Mouse (Mus musculus) embryonic facial prominence, embryonic 12.5 days (tissue): ENCODE data around the gene Msl1. TPM values are rescaled to one million over a fixed set of nuclear protein-coding genes. Genes with fewer than 3 reads are reported as not detected.

Source experiments
- ATAC-seq: fragments of 200-750 bp; cut with Nextera tagmentation; 2 replicates; pipeline ENCODE4 v1.8.0; 2017; ENCODE audit not compliant: insufficient number of reproducible peaks, insufficient read depth, low FRiP score, low TSS enrichment
- H3K27ac ChIP-seq: fragments of 300-500 bp; sonication (generic); 2 replicates; pipeline ENCODE4 v1.5.1; 2016; ENCODE audit warnings: mild to moderate bottlenecking
- H3K27me3 ChIP-seq: fragments of 300-500 bp; sonication (generic); 2 replicates; pipeline ENCODE4 v1.6.1; 2016; ENCODE audit warnings: mild to moderate bottlenecking, moderate library complexity
- H3K36me3 ChIP-seq: fragments of 300-500 bp; sonication (generic); 2 replicates; pipeline ENCODE4 v1.6.1; 2016; ENCODE audit warnings: mild to moderate bottlenecking
- H3K4me1 ChIP-seq: fragments of 300-500 bp; sonication (generic); 2 replicates; pipeline ENCODE4 v1.6.1; 2016
- H3K4me2 ChIP-seq: fragments of 300-500 bp; sonication (generic); replicated peaks from 2 replicates; pipeline ENCODE4 v1.6.1; 2016; ENCODE audit warnings: mild to moderate bottlenecking, moderate library complexity
- H3K4me3 ChIP-seq: fragments of 300-500 bp; sonication (generic); 2 replicates; pipeline ENCODE4 v1.5.1; 2016; ENCODE audit warnings: mild to moderate bottlenecking
- H3K9ac ChIP-seq: fragments of 300-500 bp; sonication (generic); 2 replicates; pipeline ENCODE4 v1.6.1; 2016; ENCODE audit warnings: mild to moderate bottlenecking, moderate library complexity
- H3K9me3 ChIP-seq: fragments of 300-500 bp; sonication (generic); 2 replicates; pipeline ENCODE4 v1.6.1; 2016; ENCODE audit warnings: mild to moderate bottlenecking, moderate library complexity
- WGBS: fragments of 180-500 bp; shearing (Covaris S2); methylation state at CpG from one replicate; pipeline ENCODE4 v1.1.7; 2016; 5-methylcytosine and 5-hydroxymethylcytosine counted together
- polyA plus RNA-seq: library from polyadenylated mRNA; unstranded; fragments of >200 nt; fragmentation: Nextera tagmentation; extraction: Ambion mirVana; gene quantifications from 2 replicates; pipeline ENCODE4 v1.2.1, GENCODE M21; 2016

The Msl1 gene
- polyA plus RNA-seq, 1 experiment from 2014 or later = 35.6 TPM

DNA sequence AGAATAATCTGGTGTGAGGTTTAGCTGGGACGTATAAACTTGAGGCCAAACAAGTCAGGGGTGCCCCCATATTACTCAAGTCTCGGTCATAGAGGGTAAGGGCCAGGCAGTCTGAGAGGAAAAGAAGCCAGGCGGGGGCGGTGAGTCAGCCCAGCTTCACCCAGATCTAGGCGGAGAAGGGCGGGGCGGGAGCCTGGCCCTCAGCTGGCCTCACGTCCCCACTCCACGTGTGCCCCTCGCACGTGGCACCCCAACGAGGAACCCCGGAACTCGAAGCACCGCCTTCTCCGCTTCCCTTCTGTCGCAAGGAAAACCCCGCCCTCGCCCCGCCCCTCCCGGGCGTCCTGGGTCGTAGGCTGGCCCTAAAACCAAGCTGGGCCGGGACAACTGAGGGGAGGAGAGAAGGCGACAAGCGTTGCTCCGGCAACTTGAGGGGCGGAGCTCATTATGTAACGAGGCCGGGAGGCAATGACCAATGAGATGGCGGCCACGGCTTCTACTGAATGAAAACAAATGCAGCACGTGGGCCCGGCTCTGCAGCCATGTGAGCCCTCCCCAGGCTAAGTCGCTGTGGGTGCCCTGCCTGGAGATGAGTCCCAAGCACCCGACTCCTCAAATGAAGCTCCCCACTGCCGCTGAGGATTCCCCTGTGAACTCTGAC lies 21.6 kb upstream of the Msl1 start:
- H3K4me3 ChIP-seq = peak overlapping the region; percentile 31
- ATAC-seq = peak; percentile 72
- no peak overlapping the region for H3K27ac ChIP-seq
- no peak overlapping the region for H3K9ac ChIP-seq
- peaks cover 45% of the 10 kb centered on the region for H3K4me1 ChIP-seq
- peak overlapping the region; percentile 56 for H3K4me2 ChIP-seq
- H3K27me3 ChIP-seq = no peaks in the 10 kb centered on the region
- peaks cover 14% of the 10 kb centered on the region; the same call in 1 of the 2 replicates for H3K36me3 ChIP-seq
- WGBS = 2% methylated on average over 35 of the region's 37 CpGs
- no peaks in the 10 kb centered on the region for H3K9me3 ChIP-seq

DNA sequence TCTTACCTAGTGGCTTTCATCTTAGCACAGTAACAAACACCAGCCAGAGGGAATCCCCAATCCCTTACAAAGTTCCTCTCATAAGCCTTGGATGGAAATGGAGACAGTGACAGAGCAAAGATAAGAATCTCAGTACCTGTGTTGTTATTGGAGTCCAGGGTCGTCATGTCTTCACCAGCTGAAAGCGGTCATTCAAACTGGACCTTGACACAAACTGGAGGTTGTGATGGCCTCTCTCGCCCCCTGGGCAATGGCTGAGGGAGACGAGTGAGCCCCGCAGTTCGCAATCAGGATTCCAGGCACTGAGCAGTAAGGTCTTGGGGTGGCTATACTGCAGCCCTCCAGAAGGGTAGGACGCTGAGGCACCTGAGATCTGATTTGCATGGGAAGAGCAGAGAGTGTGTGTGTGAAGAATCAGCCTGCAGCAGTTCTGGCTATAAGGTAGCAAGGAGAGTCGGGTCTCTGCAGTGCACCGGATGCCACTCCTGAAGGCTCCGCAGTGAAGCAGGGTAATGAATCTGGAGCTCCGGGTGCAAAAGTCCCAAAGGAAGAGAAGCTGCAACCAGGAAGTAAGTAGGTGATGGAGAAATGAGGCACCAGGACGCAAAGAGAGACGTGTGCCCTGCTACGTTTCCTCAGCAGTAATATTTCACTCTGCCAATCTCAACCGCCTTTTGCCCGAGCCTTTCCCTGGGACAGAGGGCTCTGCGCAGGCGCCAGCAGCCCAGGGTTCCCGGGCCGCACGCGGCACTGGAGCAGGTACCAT lies 20.6 kb upstream of the Msl1 start, which contains the start of gene Nr1d1:
Gene Nr1d1, minus strand, starts transcription at position 752 of the 766 bp plus-strand sequence.
- Histone ChIP-seq H3K36me3 (peaks cover 5% of the 10 kb centered on the region; the same call in 1 of the 2 replicates), H3K9ac (peak within 1 kb of the TSS; percentile 38; the same call in 1 of the 2 replicates), H3K4me2 (peak within 1 kb of the TSS; percentile 56), H3K9me3 (no peaks in the 10 kb centered on the region), H3K27ac (peak within 1 kb of the TSS; percentile 87), H3K27me3 (no peaks in the 10 kb centered on the region), H3K4me3 (peak within 1 kb of the TSS; percentile 31), H3K4me1 (peaks cover 45% of the 10 kb centered on the region)
- WGBS = 1% methylated on average over 22 of the region's 22 CpGs
- ATAC-seq = no peak

- Histone ChIP-seq H3K4me1 (peaks cover 45% of the 10 kb centered on the region), H3K4me2 (peak overlapping the region; percentile 56), H3K9ac (0 out of 2 replicates have a peak overlapping the region, but pooled peaks have one; percentile 38), H3K9me3 (no peaks in the 10 kb centered on the region), H3K27ac (peak overlapping the region; percentile 87), H3K4me3 (peak overlapping the region; percentile 31), H3K27me3 (no peaks in the 10 kb centered on the region), H3K36me3 (no peaks in the 10 kb centered on the region)
- ATAC-seq = peak; percentile 69
- WGBS = 9% methylated on average over 15 of the region's 15 CpGs
Measured at GRCm38 (mm10) chr11:98775348-98776051, 19.8 kb upstream of the Msl1 start.

- no peaks in the 10 kb centered on the region for H3K36me3 ChIP-seq
- ATAC-seq = no peak
- peaks cover 45% of the 10 kb centered on the region for H3K4me1 ChIP-seq
- H3K27ac ChIP-seq = peak overlapping the region; percentile 87
- 61% methylated on average over 12 of the region's 12 CpGs for WGBS
- H3K4me3 ChIP-seq = no peak overlapping the region
- H3K9ac ChIP-seq = no peak overlapping the region
- peak overlapping the region; percentile 56 for H3K4me2 ChIP-seq
- no peaks in the 10 kb centered on the region for H3K27me3 ChIP-seq
- no peaks in the 10 kb centered on the region for H3K9me3 ChIP-seq
Measured at GRCm38 (mm10) chr11:98776052-98776764, 19.1 kb upstream of the Msl1 start.

DNA sequence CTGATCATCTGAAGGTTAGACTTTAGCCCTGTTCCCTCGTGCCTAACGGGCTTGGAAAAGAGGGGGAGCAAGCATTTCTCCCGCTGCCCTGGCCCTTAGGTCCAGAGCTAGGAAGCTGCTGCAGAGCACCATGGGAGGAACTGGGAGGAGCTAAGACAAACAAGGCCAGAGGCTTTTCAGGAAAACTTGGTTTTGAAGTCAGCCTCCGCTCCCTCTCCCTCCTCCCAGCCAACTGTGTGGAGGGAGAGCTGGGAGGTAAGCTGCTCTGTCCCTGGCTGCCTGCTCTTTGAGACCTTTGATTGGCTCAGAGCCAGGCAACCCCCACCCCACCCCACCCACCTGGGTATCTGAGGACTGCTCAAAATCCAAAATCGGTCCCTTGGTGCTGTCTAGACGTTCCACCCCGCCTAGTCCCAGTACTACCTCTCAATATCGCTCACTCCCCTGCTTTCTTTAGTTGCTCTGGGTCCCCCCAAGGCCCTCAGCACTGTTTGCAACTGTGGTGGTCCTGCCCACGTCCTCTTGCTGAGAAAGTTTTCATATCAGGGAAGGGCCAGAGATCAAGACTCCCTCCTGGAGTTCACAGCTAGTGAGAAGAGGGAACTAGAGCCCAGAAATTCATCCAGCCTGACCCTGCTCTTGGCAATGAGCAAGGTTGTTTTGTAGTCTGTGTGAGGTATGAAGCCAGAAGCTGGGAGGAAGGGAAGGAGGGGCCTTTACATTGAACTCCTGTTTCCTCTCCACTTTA lies 18.3 kb upstream of the Msl1 start:
- Histone ChIP-seq H3K27ac (peak overlapping the region; percentile 87), H3K4me1 (peaks cover 50% of the 10 kb centered on the region), H3K9ac (peak overlapping the region; percentile 2; the same call in 1 of the 2 replicates), H3K36me3 (no peaks in the 10 kb centered on the region), H3K4me2 (peak overlapping the region; percentile 12), H3K9me3 (no peaks in the 10 kb centered on the region), H3K4me3 (no peak overlapping the region), H3K27me3 (no peaks in the 10 kb centered on the region)
- ATAC-seq = 0 out of 2 replicates have a peak, but pooled peaks have one; percentile 7
- 6% methylated on average over 9 of the region's 9 CpGs for WGBS

GRCm38 (mm10) chr11:98777888-98778287 lies 17.4 kb upstream of the Msl1 start:
- Histone ChIP-seq H3K27ac (peak overlapping the region; percentile 87), H3K36me3 (no peaks in the 10 kb centered on the region), H3K27me3 (no peaks in the 10 kb centered on the region), H3K4me2 (no peak overlapping the region; the same call in 1 of the 2 replicates), H3K4me3 (no peak overlapping the region), H3K9me3 (no peaks in the 10 kb centered on the region), H3K9ac (no peak overlapping the region; the same call in 1 of the 2 replicates), H3K4me1 (peaks cover 59% of the 10 kb centered on the region)
- no peak for ATAC-seq

DNA sequence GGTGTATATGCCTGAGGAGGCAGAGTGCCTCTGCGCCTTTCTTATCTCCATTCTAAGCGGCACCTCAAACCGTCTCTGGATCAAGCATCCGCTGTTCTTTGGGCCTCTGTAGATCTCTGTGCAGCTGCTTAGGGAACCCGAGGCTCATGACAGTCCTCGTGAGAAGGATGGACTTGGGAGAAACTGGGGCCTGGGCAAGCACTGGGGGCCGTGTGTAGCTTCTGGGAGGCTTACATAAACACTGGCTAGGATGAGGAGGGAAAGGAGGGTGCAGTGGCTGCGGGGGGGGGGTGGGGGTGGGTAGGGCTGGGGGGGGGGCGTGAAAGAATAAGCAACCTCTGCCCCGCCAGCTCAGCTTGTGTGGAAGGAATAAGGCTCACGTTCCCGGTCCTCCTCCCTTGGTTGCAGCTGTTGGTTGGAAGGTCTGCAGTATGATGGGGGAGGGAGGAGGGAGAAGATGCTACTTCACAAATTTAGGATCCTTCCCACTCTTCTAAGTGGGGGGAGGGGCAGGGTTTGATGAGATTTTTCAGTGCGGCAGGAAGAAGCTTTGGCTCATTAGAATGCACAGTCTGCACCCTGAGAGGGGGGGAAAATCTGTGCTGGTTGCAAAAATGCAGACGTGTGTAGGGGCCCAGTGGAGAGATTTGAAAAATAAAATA lies 13.3 kb upstream of the Msl1 start:
- no peaks in the 10 kb centered on the region for H3K36me3 ChIP-seq
- peak overlapping the region; percentile 28; the same call in 1 of the 2 replicates for H3K4me2 ChIP-seq
- H3K9me3 ChIP-seq = no peaks in the 10 kb centered on the region
- H3K4me3 ChIP-seq = no peak overlapping the region
- peaks cover 57% of the 10 kb centered on the region for H3K4me1 ChIP-seq
- no peak for ATAC-seq
- peak overlapping the region; percentile 92 for H3K27ac ChIP-seq
- no peak overlapping the region for H3K9ac ChIP-seq
- no peaks in the 10 kb centered on the region for H3K27me3 ChIP-seq
- 13% methylated on average over 12 of the region's 14 CpGs for WGBS

DNA sequence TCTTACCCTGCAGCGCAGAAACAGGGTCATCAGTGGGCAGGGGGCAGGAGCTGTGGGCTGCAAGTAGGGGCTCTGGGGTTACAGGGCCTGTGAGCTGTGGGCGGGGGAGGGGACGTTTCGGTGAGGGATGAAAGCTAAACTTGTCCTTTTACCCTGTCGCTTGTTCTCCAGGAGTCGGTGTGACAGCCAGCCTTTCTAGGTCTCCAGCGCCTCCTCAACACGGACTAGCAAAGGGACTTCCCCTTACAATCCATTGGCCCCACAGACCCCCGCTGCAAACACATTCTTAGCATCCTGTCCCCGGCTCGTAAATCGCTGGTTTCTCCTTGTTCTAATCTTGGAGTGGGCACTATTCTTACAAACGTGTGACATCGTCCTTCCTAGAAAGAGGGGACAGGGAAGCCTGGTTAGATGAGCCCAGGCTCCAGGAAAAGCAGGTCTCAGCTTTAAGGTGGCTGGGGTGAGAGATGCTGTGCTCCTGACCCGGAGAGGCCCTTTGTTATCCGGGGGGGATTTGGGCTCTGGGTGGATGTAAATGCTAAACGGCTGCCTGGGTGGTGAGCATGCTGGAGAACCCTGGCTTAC lies 12.6 kb upstream of the Msl1 start:
- ATAC-seq = no peak
- H3K9me3 ChIP-seq = no peaks in the 10 kb centered on the region
- WGBS = 3% methylated on average over 17 of the region's 17 CpGs
- peak overlapping the region; percentile 38 for H3K9ac ChIP-seq
- no peaks in the 10 kb centered on the region for H3K27me3 ChIP-seq
- H3K4me1 ChIP-seq = peaks cover 55% of the 10 kb centered on the region
- H3K27ac ChIP-seq = peak overlapping the region; percentile 92
- peak overlapping the region; percentile 46 for H3K4me2 ChIP-seq
- H3K4me3 ChIP-seq = peak overlapping the region; percentile 12
- H3K36me3 ChIP-seq = no peaks in the 10 kb centered on the region

DNA sequence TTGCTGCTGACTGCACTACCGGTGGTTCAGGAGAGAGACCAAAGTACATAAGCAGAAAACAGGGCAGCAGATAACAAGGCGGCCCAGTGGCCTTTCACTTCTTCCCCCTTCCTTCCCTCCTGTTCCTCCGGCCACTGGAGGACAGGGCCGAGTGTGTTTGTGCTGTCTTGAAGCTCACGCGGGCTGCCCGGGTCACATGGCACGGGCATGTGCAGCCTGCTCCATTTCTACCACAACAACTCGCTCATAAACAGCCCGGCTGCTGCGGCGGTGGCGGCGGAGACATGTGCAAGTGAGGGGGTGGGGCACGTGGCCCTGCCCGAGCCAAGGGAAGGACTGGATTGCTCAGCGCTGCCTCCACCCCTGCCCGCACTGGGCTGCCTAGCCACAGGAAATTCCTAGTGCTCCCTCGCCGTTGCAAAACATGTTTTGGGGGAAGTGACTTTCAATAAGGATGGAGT lies 12.1 kb upstream of the Msl1 start:
- H3K4me1 ChIP-seq = peaks cover 54% of the 10 kb centered on the region
- H3K9me3 ChIP-seq = no peaks in the 10 kb centered on the region
- peak overlapping the region; percentile 38 for H3K9ac ChIP-seq
- no peaks in the 10 kb centered on the region for H3K27me3 ChIP-seq
- WGBS = 2% methylated on average over 20 of the region's 20 CpGs
- H3K36me3 ChIP-seq = no peaks in the 10 kb centered on the region
- peak overlapping the region; percentile 92 for H3K27ac ChIP-seq
- peak overlapping the region; percentile 46 for H3K4me2 ChIP-seq
- ATAC-seq = peak; percentile 32; the same call in 1 of the 2 replicates
- H3K4me3 ChIP-seq = peak overlapping the region; percentile 12

GRCm38 (mm10) chr11:98784139-98784538 lies 11.2 kb upstream of the Msl1 start:
- Histone ChIP-seq H3K27me3 (no peaks in the 10 kb centered on the region), H3K4me2 (no peak overlapping the region), H3K27ac (peak overlapping the region; percentile 92; the same call in 1 of the 2 replicates), H3K36me3 (no peaks in the 10 kb centered on the region), H3K4me3 (no peak overlapping the region), H3K4me1 (peaks cover 59% of the 10 kb centered on the region), H3K9ac (no peak overlapping the region), H3K9me3 (no peaks in the 10 kb centered on the region)
- ATAC-seq = no peak
- WGBS = 75% methylated on average over 4 of the region's 4 CpGs
